Mouse (Mus musculus) forebrain, embryonic 13.5 days (tissue): Measurements from ENCODE around the gene Fanca. TPM values are rescaled to one million over a fixed set of nuclear protein-coding genes. Genes with fewer than 3 reads are reported as not detected.

ENCODE experiments used
- polyA plus RNA-seq: library from polyadenylated mRNA; unstranded; fragments of >200 nt; fragmentation: Nextera tagmentation; extraction: Ambion mirVana; gene quantifications from 2 replicates; pipeline ENCODE4 v1.2.1, GENCODE M21; 2015

Gene Fanca
- polyA plus RNA-seq, 1 experiment from 2014 or later: 23.0 TPM

Other genes starting within 250 kb of the Fanca start
- gene Rpl13, start 216.2 kb downstream of the Fanca start, polyA plus RNA-seq: 917 and 1,023 TPM in 2 replicates
- 0.43 and 0.64 TPM in 2 replicates for gene Cpne7, start 201.2 kb downstream of the Fanca start, polyA plus RNA-seq
- gene Sult5a1, start 160.3 kb downstream of the Fanca start, polyA plus RNA-seq: 0.40 and 0.44 TPM in 2 replicates
- gene Dpep1, start 132.3 kb downstream of the Fanca start, polyA plus RNA-seq: not detected in 2 replicates
- 183 and 199 TPM in 2 replicates for gene Chmp1a, start 105.8 kb downstream of the Fanca start, polyA plus RNA-seq
- 4.2 and 5.5 TPM in 2 replicates for gene Spata33, start 105.7 kb downstream of the Fanca start, polyA plus RNA-seq
- gene Cdk10, start 93.7 kb downstream of the Fanca start, polyA plus RNA-seq: 38.8 and 41.8 TPM in 2 replicates
- 1.4 and 2.3 TPM in 2 replicates for gene Spata2l, start 82.3 kb downstream of the Fanca start, polyA plus RNA-seq
- 22.8 and 25.7 TPM in 2 replicates for gene Zfp276, start 64.4 kb downstream of the Fanca start, polyA plus RNA-seq
- 32.9 and 40.3 TPM in 2 replicates for gene Vps9d1, start 64.2 kb downstream of the Fanca start, polyA plus RNA-seq
- 20.6 and 21.3 TPM in 2 replicates for gene Spire2, start 14.1 kb upstream of the Fanca start, polyA plus RNA-seq
- 190 and 207 TPM in 2 replicates for gene Tcf25, start 55.2 kb upstream of the Fanca start, polyA plus RNA-seq
- gene Mc1r, start 88.5 kb upstream of the Fanca start, polyA plus RNA-seq: 0.15 and 0.27 TPM in 2 replicates
- gene Tubb3, start 92.8 kb upstream of the Fanca start, polyA plus RNA-seq: 1,305 and 1,381 TPM in 2 replicates
- gene Def8, start 105.0 kb upstream of the Fanca start, polyA plus RNA-seq: 38.9 and 41.2 TPM in 2 replicates
- gene Afg3l1, start 159.3 kb upstream of the Fanca start, polyA plus RNA-seq: 55.9 and 60.4 TPM in 2 replicates
- 61.1 and 64.7 TPM in 2 replicates for gene Dbndd1, start 196.9 kb upstream of the Fanca start, polyA plus RNA-seq
- 36.4 and 42.1 TPM in 2 replicates for gene Gas8, start 200.3 kb upstream of the Fanca start, polyA plus RNA-seq